Mouse (Mus musculus) heart, embryonic 10.5 days (tissue): Measurements from ENCODE around the gene Ptchd3. TPM values are rescaled to one million over a fixed set of nuclear protein-coding genes. Genes with fewer than 3 reads are reported as not detected.

Source experiments
- DNase-seq: peaks from one replicate; pipeline ENCODE4 v3.0.0-alpha.2; 2017; ENCODE audit warnings: low spot score
- H3K27ac ChIP-seq: fragments of 300-500 bp; sonication (generic); 2 replicates; pipeline ENCODE4 v1.5.1; 2016; ENCODE audit warnings: mild to moderate bottlenecking
- H3K27me3 ChIP-seq: fragments of 300-500 bp; sonication (generic); 2 replicates; pipeline ENCODE4 v1.6.1; 2016; ENCODE audit warnings: mild to moderate bottlenecking; ENCODE audit not compliant: poor library complexity, insufficient read depth, severe bottlenecking
- H3K36me3 ChIP-seq: fragments of 300-500 bp; sonication (generic); 2 replicates; pipeline ENCODE4 v1.6.1; 2016; ENCODE audit warnings: mild to moderate bottlenecking, moderate library complexity
- H3K4me1 ChIP-seq: fragments of 300-500 bp; sonication (generic); 2 replicates; pipeline ENCODE4 v1.6.1; 2016; ENCODE audit warnings: mild to moderate bottlenecking
- H3K4me3 ChIP-seq: fragments of 300-500 bp; sonication (generic); 2 replicates; pipeline ENCODE4 v1.5.1; 2016; ENCODE audit warnings: mild to moderate bottlenecking, moderate library complexity
- H3K9me3 ChIP-seq: fragments of 300-500 bp; sonication (generic); 2 replicates; pipeline ENCODE4 v1.6.1; 2016; ENCODE audit warnings: mild to moderate bottlenecking, moderate library complexity
- WGBS: fragments of 180-500 bp; shearing (Covaris S2); methylation state at CpG from one replicate; pipeline ENCODE4 v1.1.7; 2016; 5-methylcytosine and 5-hydroxymethylcytosine counted together
- polyA plus RNA-seq: library from polyadenylated mRNA; unstranded; fragments of >200 nt; fragmentation: Nextera tagmentation; extraction: Ambion mirVana; gene quantifications from 2 replicates; pipeline ENCODE4 v1.2.1, GENCODE M21; 2016

The Ptchd3 gene
- polyA plus RNA-seq, 1 experiment from 2014 or later, result not detected

DNA sequence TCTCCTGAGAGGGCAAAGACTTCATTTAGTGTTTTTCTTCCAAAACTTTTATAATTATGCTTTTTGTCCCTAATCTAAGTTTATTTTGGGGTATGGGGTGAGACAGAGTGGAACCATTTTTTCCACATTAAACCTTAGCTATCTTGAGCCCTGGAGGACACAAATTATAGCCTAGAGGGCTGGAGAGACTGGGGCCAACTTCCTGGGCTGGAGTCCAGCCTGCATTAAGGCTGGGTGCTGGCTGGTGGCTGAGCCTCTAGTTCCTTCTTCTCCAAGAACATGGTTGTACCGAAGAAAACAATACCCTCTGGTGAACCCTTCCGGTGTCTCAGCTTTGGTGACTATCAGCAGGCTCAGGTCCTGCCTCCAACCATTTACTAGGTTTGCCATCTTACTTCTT is 27.3 kb upstream of the Ptchd3 start:
- no peaks in the 10 kb centered on the region for H3K4me1 ChIP-seq
- WGBS, result 78% methylated on average over 2 of the region's 2 CpGs
- H3K9me3 ChIP-seq, result no peaks in the 10 kb centered on the region
- H3K36me3 ChIP-seq, result no peaks in the 10 kb centered on the region
- no peaks in the 10 kb centered on the region for H3K27me3 ChIP-seq
- no peak for DNase-seq
- no peak overlapping the region for H3K27ac ChIP-seq
- H3K4me3 ChIP-seq, result no peak overlapping the region

DNA sequence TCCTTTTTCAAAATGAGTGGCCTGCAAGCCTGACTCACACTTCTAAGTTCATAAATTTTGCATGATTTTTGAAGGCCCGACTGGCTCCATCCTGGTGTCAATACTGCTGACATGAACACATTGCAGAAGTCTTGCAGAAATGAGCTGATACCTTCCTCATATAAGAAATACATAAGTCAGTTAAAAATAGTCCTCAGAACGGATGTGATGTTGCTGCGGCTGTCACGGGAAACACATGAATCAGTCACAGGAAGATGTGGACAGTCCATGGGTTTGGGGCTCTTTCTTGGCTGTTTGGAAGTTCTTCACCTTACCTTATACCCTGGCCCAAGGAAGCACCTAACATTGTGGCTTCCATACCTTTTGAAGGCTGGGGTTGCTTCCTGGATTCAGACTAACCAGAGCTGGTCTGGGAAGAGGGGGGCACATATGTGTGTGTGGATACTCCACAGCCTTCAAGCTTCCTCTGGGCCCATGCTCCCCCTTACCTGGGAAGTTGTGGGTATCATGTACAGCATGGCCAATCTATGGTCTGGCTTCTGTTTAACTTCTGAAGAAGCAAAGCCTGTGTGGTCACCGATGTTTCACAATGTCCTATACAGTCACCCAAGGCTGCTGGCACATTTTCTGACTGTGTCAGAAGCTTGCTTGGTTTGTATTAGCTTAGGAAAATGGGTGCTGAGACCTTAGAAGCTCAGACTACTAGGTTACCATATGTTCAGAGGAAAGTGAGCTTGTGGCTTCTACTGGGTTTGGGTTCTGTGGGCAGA is 25.6 kb upstream of the Ptchd3 start:
- Histone ChIP-seq H3K4me1 (no peaks in the 10 kb centered on the region), H3K27ac (no peak overlapping the region), H3K36me3 (no peaks in the 10 kb centered on the region), H3K9me3 (no peaks in the 10 kb centered on the region), H3K4me3 (no peak overlapping the region), H3K27me3 (no peaks in the 10 kb centered on the region)
- DNase-seq, result no peak
- WGBS, result 86% methylated on average over 5 of the region's 5 CpGs

DNA sequence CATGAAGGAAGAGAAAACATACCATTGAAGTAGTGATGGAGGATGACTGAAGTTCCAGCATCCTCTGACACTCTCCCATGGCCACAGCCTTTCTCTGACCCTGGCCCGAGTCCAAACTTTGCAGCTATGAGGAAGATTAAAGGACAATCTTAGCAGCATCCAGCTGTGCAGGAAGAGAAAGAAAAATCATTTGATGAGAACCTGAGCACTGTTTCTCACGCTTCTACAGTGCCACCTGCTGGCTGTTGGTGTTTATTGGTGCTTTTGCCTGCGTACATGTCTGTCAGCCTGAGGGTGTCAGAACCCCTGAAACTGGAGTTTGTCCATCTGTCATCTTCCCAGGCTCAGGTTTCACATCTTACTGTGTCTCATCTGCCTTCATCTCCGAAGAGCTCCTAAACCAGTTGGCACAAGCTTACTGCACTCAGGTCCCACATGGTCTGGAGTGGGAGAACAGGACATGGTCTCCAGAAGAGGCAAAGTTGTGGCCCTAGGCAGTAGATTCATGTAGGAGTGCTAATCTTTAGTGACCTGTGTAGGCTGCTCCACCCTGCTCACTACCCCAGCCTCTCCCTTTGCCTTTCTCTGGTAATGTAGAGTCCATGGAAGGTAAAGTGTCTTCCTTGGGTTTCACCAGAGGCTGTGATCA is 21.7 kb upstream of the Ptchd3 start:
- peak; percentile 82 for DNase-seq
- H3K9me3 ChIP-seq, result no peaks in the 10 kb centered on the region
- H3K4me3 ChIP-seq, result no peak overlapping the region
- no peak overlapping the region for H3K27ac ChIP-seq
- no peaks in the 10 kb centered on the region for H3K27me3 ChIP-seq
- no peaks in the 10 kb centered on the region for H3K4me1 ChIP-seq
- 6% methylated on average over 4 of the region's 4 CpGs for WGBS
- H3K36me3 ChIP-seq, result no peaks in the 10 kb centered on the region

DNA sequence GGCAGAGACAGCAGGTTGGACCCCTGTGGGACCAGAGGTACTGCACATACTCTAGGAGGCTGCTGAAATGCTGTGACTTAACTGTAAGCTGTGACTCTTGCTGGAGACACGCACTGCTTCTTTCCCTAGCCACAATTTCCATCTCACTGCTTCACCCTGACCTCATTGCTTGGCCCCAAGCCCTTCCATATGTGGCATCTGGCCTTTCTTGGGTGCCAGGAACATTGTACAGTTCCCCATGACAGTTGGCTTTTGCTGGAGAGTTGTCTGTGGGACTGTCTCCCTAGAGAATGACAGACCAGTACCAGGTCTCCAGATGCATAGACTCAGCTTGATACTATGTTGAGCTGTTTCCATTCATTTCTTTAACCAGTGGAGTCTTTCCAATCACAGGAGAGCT is 21.2 kb upstream of the Ptchd3 start:
- H3K4me3 ChIP-seq, result no peak overlapping the region
- no peaks in the 10 kb centered on the region for H3K9me3 ChIP-seq
- 60% methylated on average over 1 of the region's 1 CpGs for WGBS
- no peak overlapping the region for H3K27ac ChIP-seq
- H3K27me3 ChIP-seq, result no peaks in the 10 kb centered on the region
- no peaks in the 10 kb centered on the region for H3K36me3 ChIP-seq
- no peaks in the 10 kb centered on the region for H3K4me1 ChIP-seq
- no peak for DNase-seq

DNA sequence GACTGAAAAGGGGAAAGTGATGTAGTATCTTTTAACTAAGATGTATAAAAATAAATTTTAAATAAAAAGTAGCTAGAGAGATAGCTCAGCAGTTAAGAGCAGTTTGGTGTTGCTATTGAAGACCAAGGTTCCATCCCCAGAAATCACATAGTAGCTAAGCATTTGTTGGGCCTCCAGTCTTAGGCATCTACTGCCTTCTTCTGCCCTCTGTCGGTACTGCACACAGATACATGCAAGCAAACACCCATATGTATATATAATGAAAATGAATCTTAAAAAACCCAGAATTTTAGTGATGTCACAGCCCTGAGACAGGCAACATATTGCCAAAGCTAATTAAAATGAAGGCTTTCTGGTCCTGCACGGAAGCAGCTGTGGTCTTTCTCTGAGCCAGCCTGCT is 15.9 kb downstream of the Ptchd3 start:
- H3K9me3 ChIP-seq, result no peaks in the 10 kb centered on the region
- WGBS, result 38% methylated on average over 2 of the region's 2 CpGs
- no peak overlapping the region for H3K27ac ChIP-seq
- DNase-seq, result no peak
- no peaks in the 10 kb centered on the region; the same call in 1 of the 2 replicates for H3K4me1 ChIP-seq
- no peaks in the 10 kb centered on the region for H3K36me3 ChIP-seq
- H3K27me3 ChIP-seq, result no peaks in the 10 kb centered on the region
- H3K4me3 ChIP-seq, result no peak overlapping the region

DNA sequence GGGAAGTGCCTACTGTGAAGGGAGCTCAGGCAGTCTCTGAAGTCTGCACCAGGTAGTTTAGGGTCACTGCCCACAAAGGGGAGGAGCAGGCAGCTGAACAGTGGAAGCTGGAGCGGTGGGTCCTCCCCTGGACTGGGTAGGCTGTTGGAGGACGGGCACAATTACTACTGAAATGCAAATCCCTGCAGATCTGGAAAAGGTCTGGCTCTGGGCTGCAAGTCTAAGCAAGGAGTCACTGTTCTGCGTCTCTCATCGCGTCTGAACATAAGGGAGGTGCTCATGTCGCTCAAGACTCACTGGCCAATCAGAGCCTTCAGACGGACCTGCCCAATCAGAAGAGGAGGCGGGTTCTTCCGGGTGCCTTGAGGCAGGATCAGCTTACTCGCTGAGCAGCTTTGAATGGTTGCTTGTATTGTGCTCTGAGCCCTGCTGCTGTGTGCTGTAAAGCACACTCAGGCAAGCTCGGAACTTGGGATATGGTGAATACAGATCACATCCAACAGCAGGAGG is 17.8 kb downstream of the Ptchd3 start:
- H3K4me1 ChIP-seq, result no peaks in the 10 kb centered on the region; the same call in 1 of the 2 replicates
- peak overlapping the region; percentile 61 for H3K4me3 ChIP-seq
- peak overlapping the region; percentile 83 for H3K27ac ChIP-seq
- no peaks in the 10 kb centered on the region for H3K27me3 ChIP-seq
- DNase-seq, result peak; percentile 97
- 0 out of 2 replicates have a peak, but pooled peaks cover 2% of the 10 kb centered on the region for H3K9me3 ChIP-seq
- no peaks in the 10 kb centered on the region for H3K36me3 ChIP-seq
- WGBS, result 2% methylated on average over 11 of the region's 11 CpGs

Other genes starting within 250 kb of the Ptchd3 start
- gene B3gntl1, start 157.1 kb upstream of the Ptchd3 start, polyA plus RNA-seq, result 7.4 and 9.7 TPM in 2 replicates
- gene Metrnl, start 128.7 kb upstream of the Ptchd3 start, polyA plus RNA-seq, result 6.3 and 6.4 TPM in 2 replicates